Mouse (Mus musculus) heart, postnatal 14 days (tissue): ENCODE measurements at regions not wholly inside any gene's neighbourhood (a gene's known extent, or its start where the extent isn't known, plus 50 kb on each side); places are given as distances from the start of the nearest gene placed in this dataset.

Source experiments
- DNase-seq, 2 experiments: peaks; one replicate each; pipeline ENCODE4 v3.0.0; 2021 to 2022
- intact Hi-C: fragments of 180-260 bp; cut with DNase I; formaldehyde crosslinking; loops from one replicate; pipeline ENCODE4 v1.15.1; 2025

DNA sequence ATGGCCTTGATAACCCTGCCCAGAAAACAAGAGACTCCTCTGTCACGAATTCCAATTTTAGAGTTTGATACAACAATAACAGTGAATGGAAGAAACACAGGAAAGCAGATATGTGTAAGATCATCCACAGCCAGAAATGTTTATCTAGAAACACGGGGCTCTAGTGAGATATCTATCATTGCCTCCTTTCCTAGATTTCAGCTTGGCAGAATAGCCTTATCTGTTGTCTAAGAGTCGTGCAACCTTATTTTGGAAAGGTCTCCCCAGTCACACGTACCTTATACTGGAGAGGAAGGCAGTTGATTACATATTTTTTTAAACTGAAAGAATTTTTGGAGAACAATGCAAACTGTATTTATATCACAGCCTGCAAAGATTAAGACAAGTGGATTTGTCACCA is 61.6 kb downstream of the Gm10295 start:
- no peak for DNase-seq
- intact Hi-C loops: no loop called here

DNA sequence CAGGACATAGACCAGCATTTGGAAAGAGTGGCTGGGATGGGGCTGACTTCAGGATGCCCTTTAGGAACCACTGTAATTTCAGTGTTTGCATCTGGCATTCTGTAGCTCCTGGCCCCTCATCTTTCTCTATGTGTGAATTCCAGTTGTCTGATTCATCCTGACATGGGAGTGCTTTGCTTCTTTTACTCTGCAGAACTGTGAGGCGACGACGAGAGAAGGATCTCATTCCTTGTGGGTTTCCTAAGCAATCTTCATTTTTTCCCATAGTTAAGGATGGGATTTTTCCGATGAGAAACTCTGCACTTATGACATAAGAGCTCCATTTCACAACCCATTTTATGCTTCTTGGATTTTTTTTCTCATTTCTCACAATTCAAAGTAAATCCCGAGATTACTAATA is 62.0 kb downstream of the Gm10295 start:
- intact Hi-C loops: no loop called here
- no peak for DNase-seq

DNA sequence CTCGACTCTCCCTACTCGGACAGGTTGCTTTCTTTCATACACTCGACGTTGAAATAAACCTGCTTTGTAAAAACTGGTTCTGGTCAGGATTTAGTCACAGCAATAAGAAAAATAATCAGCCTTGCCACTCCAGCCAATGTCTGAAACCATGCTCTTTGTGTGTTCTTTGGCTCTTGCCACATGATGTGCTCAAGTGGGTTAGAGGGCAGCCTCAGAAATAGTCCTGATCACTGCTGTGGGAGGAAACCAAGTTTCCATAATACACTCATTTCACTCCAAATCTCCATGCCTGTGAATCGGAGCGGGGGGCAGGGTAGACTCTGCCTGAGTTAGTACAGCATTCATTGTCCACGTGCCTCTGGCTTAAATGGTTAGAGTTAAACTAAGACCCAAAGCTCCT is 63.8 kb downstream of the Gm10295 start:
- intact Hi-C loops: no loop called here
- no peak for DNase-seq

DNA sequence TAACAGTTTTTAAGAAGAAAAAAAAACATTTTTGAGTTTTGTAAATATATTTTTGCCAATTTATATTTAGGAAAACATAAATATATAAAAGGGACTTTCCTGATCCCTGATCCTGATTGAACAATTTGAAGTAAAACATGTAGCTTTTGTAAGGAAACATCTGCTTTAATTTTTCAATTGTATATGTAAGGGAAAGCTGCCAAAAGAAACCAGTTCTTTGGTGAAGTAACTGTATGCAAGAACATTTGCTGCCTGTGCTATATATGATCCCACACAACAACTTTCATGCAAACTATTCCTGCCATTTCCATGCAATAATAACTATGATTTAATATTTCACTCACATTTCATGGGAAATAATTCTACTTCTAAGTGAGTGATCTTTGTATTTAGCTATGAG is 67.0 kb downstream of the Gm10295 start:
- no peak for DNase-seq
- intact Hi-C loops: no loop called here

DNA sequence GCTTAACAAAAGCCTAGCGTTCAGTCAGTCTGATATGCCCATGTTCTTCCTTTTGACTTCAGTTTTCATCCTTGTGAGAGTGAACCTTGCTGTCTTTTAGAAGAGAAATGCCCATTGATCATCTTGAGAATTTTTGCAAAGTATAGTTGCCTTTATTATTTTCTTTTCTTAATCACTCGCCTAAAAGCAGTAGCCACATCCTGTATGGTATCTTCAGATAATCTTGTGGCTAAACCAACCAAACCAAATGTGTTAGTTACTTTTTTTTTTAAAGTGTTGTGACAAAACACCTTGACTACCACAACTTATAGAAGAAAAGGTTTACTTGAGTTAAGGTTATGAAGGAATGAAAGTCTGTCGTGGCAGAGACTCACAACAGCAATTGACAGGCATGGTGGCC is 67.9 kb downstream of the Gm10295 start:
- intact Hi-C loops: no loop called here
- no peak for DNase-seq

DNA sequence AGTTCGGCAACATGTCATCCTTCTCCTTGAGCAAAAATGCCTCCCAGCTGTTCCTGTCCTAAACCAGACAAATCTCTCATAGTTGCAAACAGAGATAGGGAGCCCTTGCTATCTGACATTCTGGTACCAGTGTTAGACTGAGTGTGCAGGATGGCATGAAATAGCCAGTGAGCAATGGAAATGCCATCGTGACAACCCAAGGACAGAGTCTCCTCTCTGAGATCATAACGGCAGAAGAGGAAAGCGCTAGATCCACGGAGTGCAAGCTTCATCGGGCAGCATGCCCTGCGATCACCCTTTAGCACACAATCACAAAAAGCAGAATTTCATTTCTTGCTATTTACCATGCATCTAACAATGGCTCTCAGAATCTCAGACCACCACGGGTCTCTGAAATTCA is 85.2 kb downstream of the Gm10295 start:
- intact Hi-C loops: no loop called here
- DNase-seq: no peak

DNA sequence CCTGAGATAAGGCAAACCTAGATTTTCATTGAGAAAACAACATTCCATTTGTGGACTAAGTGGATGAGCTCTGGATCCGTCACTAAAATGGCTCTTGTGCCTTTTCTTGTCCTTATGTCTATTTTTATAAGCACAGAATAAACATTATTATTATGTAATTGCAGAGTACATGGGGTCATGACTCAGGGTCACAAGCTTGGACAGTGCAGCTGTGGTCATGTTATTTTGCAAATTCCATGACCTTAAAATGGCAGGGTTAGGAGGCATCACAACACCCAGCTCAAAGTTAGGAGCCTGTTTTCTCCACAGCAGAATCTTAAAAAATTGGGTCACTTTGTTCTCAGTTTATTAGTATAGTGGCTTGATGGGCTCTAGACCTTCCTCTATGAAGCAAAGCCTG is 87.2 kb downstream of the Gm10295 start:
- no peak for DNase-seq
- intact Hi-C loops: no loop called here

DNA sequence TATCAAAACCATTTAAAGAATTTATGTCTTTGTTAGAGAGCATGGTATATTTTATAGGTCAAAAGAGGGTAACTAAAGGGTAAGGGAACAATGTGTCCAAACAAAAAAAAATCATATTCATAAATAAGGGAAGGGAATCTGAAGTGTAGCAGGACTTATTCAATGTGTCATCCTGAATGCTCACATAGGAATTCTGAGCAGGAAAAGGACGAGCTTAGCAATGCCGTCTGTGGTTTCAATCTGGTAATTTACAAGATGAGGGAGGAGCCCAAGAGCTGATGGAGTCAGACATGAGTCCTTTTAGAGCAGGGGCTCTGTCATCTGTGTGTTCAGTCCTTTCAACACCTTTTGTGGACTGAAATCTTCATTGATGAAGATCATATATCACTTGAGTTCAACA is 101.6 kb downstream of the Gm10295 start:
- DNase-seq: no peak
- intact Hi-C loops: no loop called here

DNA sequence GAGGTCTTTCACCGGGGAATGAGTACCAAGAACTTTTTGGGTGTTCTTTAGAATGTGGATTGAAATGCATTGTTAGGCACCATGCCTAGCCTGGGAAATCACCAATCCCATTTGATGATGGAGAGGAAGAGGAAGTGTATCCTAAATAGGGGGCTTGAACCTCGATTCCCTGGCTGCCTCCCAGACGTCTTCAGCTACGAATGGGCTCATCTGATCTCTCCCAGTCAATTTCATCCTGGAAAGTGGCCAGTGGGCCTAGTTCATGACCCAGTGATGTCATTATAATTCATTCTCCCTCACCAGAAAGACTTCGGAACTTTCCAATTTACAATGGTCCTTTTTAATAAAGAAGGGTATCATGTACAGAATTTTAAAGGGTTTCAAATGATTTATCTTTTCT is 102.1 kb downstream of the Gm10295 start:
- DNase-seq: no peak
- intact Hi-C loops: no loop called here

DNA sequence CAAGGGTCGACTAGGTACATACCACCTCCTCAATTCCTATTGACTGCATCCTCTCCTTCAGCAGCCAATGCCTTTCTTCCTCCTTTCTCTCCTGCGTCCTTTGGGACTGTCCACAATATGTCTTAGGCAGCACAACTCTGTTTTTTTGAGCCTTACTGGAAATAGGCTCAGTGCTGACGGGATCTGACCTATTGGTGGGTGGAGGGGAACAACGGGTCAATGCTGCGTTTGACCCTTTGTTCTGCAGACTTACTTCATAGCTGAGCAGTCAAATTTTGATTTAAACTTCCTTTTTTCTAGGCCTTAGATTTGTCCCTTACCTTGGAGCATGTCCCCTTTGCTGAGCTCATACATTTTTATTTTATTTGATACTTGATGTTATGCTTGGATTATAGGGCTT is 103.4 kb downstream of the Gm10295 start:
- DNase-seq: no peak
- intact Hi-C loops: no loop called here

DNA sequence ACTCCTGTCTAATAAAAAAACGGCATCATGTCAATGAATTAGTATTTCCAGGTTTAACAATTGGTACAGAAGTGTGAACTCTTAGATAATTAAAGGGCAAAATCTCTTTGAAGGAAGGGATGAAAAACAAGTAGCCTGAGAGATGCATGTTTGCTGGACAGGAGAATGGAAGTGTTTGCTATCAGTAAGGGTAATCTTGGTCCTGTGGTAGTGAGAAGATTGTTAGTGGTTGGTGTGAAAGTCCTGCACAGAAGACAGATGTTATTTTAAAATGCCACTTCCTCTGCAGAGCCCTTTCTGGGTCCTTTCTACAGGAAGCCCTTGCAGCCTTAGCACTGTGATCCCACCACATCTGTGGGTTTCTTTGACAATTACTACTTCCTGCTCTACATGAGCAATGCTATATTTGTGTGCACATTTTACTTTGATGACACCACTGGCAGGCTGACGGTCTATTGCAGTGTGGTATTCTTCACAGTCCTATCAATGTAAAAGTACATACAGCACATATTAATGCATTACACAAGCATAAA is 108.8 kb downstream of the Gm10295 start:
- intact Hi-C loops: no loop called here

DNA sequence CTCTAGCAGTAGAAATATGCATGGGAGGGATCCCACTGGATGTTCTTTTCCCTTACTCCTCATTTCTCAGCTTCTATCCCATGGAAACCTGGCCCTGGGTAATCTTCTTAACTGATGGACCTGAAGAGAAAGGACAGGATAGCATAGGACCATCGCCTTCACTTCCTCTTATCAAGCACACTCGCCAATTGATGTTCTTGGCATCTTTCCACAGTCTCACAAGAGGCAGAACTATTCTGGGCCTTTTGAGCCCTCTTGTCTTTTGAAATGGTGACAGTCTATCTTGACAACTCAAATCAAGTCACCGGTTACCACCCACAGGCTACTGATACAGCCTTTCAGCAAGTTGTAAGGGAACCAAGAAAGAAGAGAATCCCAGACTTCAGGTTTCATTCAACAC is 112.1 kb downstream of the Gm10295 start:
- no peak for DNase-seq
- intact Hi-C loops: loop anchor here (10.0 kb wide), 2 partner anchors 176 to 874 kb away; partner anchors contain the start of gene Nr2f2

More for the DNA sequence above, 108.8 kb downstream of the Gm10295 start:
- no peak for DNase-seq

DNA sequence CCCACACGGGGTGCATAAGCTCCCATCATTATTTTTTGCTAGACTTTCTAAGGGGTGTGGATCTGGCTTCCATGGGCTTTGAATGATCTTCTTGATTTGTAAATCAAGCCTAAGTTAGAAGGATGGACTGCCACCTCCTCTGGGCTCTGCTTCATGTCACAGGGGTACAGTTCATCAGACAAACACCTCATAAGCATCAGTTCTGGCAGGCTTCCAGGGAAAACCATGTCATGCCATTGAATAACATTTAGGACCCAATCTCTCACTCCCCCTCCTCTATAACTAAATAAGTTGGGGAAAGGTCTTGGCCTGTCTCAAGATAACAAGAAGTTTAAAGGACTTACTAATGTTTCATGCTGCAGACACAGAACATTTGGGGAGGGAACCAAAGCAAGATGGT is 115.0 kb downstream of the Gm10295 start:
- intact Hi-C loops: loop anchor here (10.0 kb wide), 2 partner anchors 178 to 872 kb away; partner anchors contain the start of gene Nr2f2

DNA sequence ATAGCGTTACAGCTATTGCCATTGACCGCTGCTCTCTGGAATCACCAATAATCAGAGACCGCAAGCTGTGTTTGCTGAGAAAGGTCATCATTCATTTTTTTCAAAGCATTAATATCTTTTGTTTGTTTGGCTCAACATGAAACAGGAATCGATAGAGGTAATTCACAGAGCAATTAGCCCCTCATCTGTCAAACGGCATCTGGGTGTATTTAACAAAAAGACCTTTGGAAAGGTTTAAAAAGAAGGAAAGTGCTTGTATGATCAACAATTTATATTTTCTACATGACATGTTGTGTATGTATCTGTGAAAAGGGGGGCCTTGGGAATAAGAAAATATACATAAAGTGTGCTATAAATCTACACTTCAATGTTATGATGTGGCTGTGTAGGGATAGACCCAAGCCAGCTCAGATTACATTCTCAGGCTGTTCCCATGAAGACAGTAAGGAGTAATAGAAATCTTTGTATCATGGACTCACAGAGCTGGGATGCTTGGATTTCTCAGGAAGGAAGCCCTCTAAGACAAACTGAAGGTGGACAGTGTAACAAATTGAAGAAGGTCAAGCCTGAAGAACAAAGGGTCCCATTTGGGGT is 117.0 kb downstream of the Gm10295 start:
- intact Hi-C loops: loop anchor here (5.0 to 10.0 kb wide), 3 partner anchors 148 to 869 kb away; partner anchors contain the start of gene Nr2f2

More for the DNA sequence above, 115.0 kb downstream of the Gm10295 start:
- DNase-seq: no peak

DNA sequence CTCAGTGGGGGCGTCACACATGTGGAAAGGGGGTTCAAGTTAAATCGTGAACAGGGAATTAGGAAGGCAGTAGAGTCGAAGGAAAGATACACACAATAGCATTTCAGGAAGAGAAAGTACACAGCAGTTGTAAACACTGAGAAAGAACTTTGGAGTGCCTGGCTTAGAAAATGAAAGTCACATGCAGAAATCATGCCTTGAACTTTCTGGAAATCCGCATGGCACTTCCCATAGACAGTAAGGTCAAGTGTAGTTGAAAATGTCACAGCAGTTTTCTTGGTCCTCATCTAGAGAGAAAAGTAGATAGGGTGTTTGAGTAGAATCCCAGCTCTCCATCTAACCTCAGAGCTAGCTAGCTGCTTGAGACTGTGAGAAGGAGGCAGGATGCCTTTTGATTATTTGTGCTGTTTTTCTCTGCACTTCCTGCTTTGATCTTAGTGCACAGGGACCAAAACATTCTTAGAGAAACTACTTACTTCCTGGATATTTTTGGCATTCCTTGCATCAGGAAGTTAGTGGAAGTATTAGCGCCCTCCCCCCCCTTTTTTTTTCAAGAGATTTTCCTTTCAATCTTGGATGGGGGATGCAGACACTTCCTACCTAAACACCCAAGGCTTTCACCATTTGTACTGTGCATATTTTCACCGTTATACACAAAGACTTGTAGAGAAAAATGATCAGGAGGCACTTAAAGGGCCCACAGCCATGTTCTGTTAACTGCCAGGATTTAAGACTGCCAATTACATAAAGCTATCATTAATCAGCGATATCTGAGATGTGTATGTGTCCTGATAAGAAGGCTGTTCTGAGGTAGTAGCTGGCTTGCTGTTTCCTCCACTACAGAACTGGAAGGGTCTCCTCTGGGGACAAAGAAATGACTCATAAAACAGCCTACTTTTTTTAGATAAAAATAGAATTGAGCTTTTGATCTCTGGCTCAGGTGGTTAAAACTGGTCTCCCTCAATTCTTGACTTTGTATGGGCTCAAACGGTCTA is 118.2 kb downstream of the Gm10295 start:
- DNase-seq: no peak
- intact Hi-C loops: loop anchor here (2.0 to 10.0 kb wide), 4 partner anchors 76 to 868 kb away; partner anchors contain the start of gene Nr2f2

More for the DNA sequence above, 117.0 kb downstream of the Gm10295 start:
- no peak for DNase-seq

DNA sequence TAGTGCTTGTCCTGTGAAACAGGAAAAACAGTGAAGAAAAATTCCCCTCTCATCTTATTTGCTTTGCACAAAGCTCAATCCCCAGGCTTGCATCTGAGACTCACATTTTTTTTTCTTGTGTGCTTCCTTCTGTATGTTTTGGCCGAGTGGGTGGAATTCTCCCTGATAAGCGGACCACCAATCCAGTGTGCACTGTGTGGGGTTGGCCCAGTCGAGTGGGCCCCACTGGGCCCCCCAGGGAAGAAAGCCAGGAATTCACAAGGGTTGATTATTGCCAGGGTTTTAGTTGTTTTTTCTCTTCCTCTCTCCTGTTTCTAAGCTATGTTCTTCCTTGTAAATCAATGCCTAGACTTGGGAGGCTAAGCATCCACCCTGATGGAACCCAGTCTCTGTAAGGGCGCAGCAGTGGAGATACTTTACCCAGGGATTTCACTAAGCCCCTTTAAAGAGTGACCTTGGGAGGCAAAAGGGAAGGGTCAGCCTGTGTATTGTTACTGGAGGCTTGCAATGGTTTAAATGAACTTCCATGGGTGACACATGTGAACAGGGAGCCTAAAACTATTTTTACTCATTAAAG is 120.3 kb downstream of the Gm10295 start:
- intact Hi-C loops: loop anchor here (5.0 to 10.0 kb wide), 3 partner anchors 151 to 866 kb away; partner anchors contain the start of gene Nr2f2
- DNase-seq: peak; percentile 53 to 65

DNA sequence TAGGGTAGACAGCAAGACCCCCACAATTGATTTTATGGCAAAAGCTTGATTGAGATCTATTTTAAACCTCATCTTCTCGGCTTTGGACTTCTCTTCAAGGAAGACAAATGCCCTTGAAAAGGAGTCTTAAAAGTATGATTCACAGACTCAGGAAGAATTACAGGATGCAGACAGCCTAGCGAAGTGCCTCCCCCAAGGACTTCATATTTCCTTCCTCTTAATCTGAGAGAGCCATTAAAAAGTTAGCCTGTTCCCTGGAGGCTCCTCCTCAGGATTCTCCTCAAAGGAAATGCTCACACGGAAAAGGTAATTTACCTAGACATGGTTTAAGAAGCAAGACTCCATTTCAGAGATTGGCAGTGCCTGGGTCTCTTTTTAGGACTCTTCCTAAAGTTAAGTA is 122.1 kb downstream of the Gm10295 start:
- DNase-seq: no peak
- intact Hi-C loops: loop anchor here (5.0 kb wide), 1 partner anchor 137 kb away; no protein-coding TSS in a partner anchor

DNA sequence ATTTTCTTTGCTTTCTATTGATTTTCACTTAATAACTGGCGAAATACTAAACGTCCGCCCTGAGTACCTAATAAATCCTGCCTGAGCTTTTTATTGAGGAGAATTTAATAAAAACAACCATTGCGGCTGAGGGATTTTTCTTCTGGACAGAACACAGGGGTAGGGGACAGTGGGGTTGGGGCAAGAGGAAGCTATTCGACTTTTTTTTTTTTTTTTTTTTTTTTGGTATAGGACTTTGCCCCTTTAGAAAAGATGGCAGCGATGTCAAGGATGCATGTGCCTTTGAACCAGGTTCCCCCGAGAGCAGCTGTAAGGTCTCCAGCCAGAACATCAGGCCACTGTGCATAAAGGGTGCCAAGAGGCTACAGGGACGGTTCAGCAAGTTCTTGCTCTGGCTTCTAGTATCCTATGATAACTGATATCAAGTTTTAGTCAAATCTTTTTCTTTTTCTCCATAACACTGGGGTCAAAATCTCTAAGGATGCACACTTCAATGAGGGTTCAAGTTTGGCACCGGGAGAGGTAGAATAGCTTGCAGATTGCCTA is 126.9 kb downstream of the Gm10295 start:
- intact Hi-C loops: no loop called here
- DNase-seq: no peak

DNA sequence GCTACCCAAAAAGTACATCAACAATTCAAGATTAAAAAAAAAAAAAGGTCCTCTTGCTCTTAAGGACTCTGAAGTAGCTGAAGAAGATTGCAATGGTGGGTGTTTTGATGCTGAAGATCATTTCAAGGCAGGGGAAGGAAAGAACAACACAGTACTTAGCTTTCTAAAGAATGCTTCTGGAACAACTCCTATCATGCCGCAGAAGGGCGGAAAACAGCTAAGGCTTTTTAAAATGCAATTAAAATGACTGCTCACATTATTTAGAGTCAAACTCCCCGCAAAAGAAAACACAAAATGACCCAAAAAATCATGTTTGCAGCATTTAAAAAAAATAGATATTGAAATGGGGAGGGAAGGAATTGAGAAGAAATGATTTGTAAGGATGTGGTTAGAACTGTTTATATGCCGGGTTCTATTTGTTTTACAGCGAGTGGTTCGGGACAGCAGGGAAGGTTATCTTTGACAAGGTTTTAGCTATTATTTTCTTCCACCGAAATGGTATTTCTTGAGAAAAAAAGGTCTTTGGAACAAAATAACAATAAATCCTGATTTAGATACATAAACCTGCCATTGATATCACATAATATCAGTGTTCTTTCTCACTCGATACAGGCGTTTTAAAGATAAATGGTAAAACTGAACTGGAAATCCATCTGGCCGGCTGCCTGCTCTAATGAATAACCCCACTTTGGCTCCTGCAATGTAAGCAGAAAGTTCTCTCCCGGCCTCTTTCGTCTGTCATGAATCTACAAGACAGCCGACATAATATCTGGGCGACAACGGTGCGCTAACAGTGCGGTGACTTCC is 127.6 kb downstream of the Gm10295 start:
- intact Hi-C loops: no loop called here
- DNase-seq: no peak

DNA sequence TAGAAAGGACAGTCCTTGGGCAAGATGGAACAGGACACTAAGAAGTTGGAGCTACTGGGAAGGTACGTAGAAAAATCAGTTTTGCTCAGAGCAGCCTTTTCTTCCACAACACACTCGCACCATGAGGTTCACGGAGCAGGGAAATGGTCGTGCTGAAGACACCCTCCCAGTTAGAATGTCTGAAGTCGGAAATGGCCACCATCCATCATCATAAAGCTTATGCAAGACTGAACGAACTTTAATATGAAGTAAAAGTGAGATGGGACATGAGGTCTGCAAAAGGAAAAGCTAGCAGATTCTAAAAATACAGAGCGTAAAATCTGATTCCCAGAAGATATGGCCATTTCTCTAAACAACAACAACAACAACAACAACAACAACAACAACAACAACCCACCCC is 133.9 kb downstream of the Gm10295 start:
- intact Hi-C loops: no loop called here
- DNase-seq: no peak
